Mouse (Mus musculus) right cerebral cortex, adult 18-20 months (tissue): ENCODE results near the gene Glod4.

Source experiments
- DNase-seq: peaks from one replicate; pipeline ENCODE4 v3.0.0; 2022; ENCODE audit warnings: mixed read lengths

Glod4 gene

GRCm38 (mm10) chr11:76074296-76075093 is 169.0 kb downstream of the Glod4 start:
- DNase-seq: no peak
